Mouse (Mus musculus) kidney, adult 8-10 months (tissue): ENCODE measurements at regions not wholly inside any gene's neighbourhood (a gene's known extent, or its start where the extent isn't known, plus 50 kb on each side); places are given as distances from the start of the nearest gene placed in this dataset.

Source experiments
- DNase-seq, 2 experiments: peaks; one replicate each; pipeline ENCODE4 v3.0.0; 2022

DNA sequence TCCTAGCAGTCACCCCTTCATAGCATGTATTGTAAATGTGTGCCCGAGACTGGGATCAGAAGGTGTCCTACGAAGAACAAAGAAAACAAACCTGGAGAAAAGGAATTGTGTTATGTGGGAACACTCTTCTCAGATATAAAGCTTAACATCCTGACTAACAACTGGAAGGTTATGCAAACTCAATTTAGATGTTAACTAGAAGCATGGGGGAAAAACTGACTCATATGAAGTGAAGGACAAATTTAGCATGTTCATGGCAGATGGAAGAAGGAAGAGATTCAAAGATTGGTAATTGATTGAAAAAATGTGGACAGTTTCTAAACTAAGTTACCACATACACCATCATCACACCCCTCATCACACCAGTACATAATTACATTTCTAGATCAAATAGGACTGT lies 1307.1 kb upstream of the Gm7489 start:
- DNase-seq, result no peak

DNA sequence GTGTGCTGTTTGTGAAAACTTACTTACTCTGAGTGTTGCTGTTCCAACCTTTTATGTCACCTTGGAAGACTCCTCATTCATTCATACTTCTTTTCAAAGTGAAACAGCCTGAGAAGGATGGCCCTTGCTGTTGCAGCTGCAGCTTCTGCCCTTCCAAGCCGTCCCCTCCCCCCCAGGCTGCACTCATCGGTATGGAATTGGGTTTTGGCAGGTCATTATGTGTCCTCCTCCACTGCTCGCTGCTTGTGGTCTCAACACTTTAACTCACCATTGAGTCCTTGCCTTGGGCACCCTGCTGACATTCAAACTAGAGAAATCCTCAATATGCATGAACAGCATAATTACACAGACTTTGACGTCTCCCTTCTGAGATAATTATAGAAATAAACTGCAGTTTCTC lies 1295.3 kb upstream of the Gm7489 start:
- no peak for DNase-seq

DNA sequence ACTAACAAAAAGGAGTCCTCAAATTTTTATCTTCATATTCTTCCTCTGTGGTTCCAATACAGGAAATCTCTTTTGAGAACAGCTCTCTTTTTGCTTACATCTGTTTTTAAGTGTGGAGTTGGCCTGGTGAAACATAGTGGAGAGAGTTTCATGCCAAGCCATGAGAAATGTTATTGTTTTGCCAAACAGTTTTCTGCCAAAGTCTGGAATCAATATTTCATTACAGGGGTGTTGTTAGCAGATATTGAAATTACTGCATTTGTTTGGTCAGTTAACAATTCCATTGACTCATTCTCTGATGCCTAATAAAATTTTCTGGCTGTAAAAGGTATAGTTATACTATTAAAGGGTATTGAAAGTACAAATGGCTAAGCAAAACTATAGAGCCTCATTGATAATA lies 1285.2 kb upstream of the Gm7489 start:
- DNase-seq, result no peak

DNA sequence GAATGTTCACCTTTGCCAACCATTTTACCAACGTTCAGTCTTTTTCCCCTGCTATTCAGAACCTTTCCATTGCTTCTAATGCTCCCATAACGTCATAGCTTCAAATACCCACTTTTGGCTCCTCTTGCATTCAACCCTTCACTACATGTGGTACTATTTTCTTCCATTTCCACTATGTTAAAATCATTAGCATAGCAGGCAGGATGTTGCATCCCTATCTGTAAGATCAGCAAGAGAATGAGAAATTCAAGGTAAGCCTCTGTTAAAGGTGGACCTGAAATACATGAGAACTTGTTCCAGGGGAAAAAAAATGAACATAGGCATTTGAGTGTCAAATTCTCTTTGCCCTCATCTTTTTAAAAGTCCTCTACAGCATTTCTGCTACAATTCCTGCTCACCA lies 1284.7 kb upstream of the Gm7489 start:
- no peak for DNase-seq

DNA sequence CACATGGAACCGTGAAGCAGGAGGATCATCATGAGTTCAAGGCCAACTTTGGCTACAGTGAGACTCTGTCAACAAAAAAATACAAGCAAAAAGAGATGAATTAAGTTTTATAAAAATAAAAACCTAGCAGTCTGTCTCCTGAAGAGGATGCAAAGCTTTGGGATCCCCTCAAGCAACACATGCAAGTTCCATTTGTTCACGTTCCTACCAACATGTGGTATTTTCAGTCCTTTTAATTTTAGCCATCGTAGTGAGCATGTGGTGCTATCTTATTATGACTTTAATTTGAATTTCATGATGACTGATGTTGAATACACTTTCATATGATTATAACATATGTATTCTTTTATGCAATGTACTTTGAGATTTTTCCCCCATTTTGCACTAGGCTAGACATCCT lies 1244.9 kb upstream of the Gm7489 start:
- no peak for DNase-seq

DNA sequence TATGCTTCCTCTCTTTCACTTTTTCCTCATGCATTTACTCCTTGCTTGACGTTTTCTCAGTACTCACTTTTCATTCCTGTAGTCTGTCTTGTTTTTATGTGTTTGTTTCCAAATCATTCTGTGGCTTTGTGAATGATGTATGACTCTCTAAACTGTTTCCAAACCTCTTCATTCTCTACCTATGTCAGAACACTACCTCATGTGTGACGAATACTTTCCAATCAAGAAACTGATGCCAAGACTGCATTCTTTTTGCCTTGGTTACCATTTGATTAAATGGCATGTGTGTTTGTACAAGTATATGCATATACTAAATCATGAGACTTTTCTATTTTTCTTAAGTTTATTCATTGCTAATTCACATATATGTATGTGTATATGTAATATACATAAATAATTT lies 1238.7 kb upstream of the Gm7489 start:
- no peak for DNase-seq

DNA sequence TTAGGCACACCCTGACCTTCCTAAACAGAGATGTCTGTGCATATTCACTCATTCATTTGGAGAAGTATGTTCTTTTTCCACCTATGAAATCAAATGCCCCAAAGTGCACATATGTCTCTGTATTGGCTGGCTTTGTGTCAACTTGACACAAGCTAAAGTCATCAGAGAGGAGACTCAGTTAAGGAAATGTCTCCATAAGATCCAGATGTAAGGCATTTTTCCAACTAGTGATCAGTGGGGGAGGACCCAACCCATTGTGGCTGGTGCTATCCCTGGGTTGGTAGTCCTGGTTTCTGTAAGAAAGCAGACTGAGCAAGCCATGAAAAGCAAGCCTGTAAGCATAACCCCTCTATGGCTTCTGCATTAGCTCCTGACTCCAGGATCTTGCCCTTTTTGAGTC lies 1226.8 kb upstream of the Gm7489 start:
- no peak for DNase-seq
